Comparison of ENCODE assay signal across 10 mouse cellular contexts in genomic region chr13:113699415-113699873, GRCm38 (mm10). TPM values are rescaled to one million over a fixed set of nuclear protein-coding genes. Genes with fewer than 3 reads are reported as not detected.
A peak's percentile ranks its signal among the peaks of the same experiment; 100 is the strongest.
DNase-seq lines count a peak whose midpoint lies in the region; ATAC-seq and TF ChIP-seq lines count a peak whose summit lies in the region.
"Had no signal": no experiment of that assay in that cellular context is flagged by ENCODE, and none has a peak within 500 bp of the region (broad histone marks: within the 10 kb centered on the region; RNA-seq: fewer than 3 reads in every experiment).

No protein-coding gene starts in this region.

- H3K9me3 ChIP-seq in intestine, embryonic 16.5 days (ENCODE audit: control insufficient read depth, low read length) = no peaks in the 10 kb centered on the region
- H3K9me3 ChIP-seq in intestine, postnatal 0 days (ENCODE audit: control insufficient read depth) = no peaks in the 10 kb centered on the region
- H3K9me3 ChIP-seq in midbrain, embryonic 15.5 days = no peaks in the 10 kb centered on the region

- no peaks in the 10 kb centered on the region for H3K4me1 ChIP-seq in intestine, embryonic 16.5 days (ENCODE audit: control insufficient read depth, insufficient read depth, low read length)
- no peaks in the 10 kb centered on the region for H3K4me1 ChIP-seq in intestine, postnatal 0 days (replicated peaks; ENCODE audit: control insufficient read depth, insufficient read depth, low read length)
- peaks cover 14% of the 10 kb centered on the region; the same call in 1 of the 2 replicates for H3K4me1 ChIP-seq in midbrain, embryonic 15.5 days

- H3K27ac ChIP-seq in intestine, embryonic 16.5 days (ENCODE audit: low read length) = no peak overlapping the region
- no peak overlapping the region for H3K27ac ChIP-seq in intestine, postnatal 0 days (ENCODE audit: low read depth, low read length)
- 0 out of 2 replicates have a peak overlapping the region, but pooled peaks have one; percentile 1 for H3K27ac ChIP-seq in midbrain, embryonic 15.5 days

- no peak for TF ChIP-seq CTCF in intestine, postnatal 0 days (IDR thresholded peaks at IDR 0.05; ENCODE audit: low read depth)

- 0 out of 2 replicates have a peak, but pooled peaks have one; percentile 42 for ATAC-seq in intestine, embryonic 16.5 days
- ATAC-seq in intestine, postnatal 0 days = no peak
- ATAC-seq in common myeloid progenitor, adult 5-6 weeks (replicated peaks; ENCODE audit: low read depth, poor library complexity, severe bottlenecking) = peak; percentile 73
- peak; percentile 64 for ATAC-seq in midbrain, embryonic 15.5 days (replicated peaks)

- DNase-seq in left cerebral cortex, postnatal 36 days (ENCODE audit: low spot score in 2 of 2) = peak; percentile 13 to 36
- DNase-seq in adrenal gland, postnatal 36 days = no peak
- no peak for DNase-seq in urinary bladder, postnatal 25 days (ENCODE audit: low spot score)
- DNase-seq in ovary, adult 18-20 months (ENCODE audit: low spot score) = no peak
- DNase-seq: heart, postnatal 36 days had no signal

- no peak overlapping the region for H3K4me3 ChIP-seq in intestine, embryonic 16.5 days (ENCODE audit: low read length)
- no peak overlapping the region for H3K4me3 ChIP-seq in intestine, postnatal 0 days (ENCODE audit: low read depth, low read length)
- H3K4me3 ChIP-seq in midbrain, embryonic 15.5 days = no peak overlapping the region
- H3K4me3 ChIP-seq: myocyte had no signal

- intact Hi-C loops in left cerebral cortex, postnatal 36 days (cut with DNase I) = no loop called here

- no peak overlapping the region for H3K9ac ChIP-seq in intestine, embryonic 16.5 days (ENCODE audit: low read depth, low read length)
- no peak overlapping the region for H3K9ac ChIP-seq in intestine, postnatal 0 days (ENCODE audit: low read depth, low read length)
- no peak overlapping the region for H3K9ac ChIP-seq in midbrain, embryonic 15.5 days

- WGBS in intestine, embryonic 16.5 days = 53% methylated on average over 11 of the region's 11 CpGs
- 51% methylated on average over 11 of the region's 11 CpGs for WGBS in intestine, postnatal 0 days
- 25% methylated on average over 11 of the region's 11 CpGs for WGBS in midbrain, embryonic 15.5 days

- H3K4me2 ChIP-seq in intestine, embryonic 16.5 days (ENCODE audit: low read depth, low read length) = no peak overlapping the region
- H3K4me2 ChIP-seq in intestine, postnatal 0 days (replicated peaks; ENCODE audit: low read depth) = no peak overlapping the region
- peak overlapping the region; percentile 27 for H3K4me2 ChIP-seq in midbrain, embryonic 15.5 days

- H3K36me3 ChIP-seq in intestine, embryonic 16.5 days (ENCODE audit: control insufficient read depth, insufficient read depth, low read length) = no peaks in the 10 kb centered on the region
- no peaks in the 10 kb centered on the region for H3K36me3 ChIP-seq in intestine, postnatal 0 days (ENCODE audit: control insufficient read depth, insufficient read depth)
- H3K36me3 ChIP-seq in midbrain, embryonic 15.5 days (replicated peaks) = no peaks in the 10 kb centered on the region

- no peaks in the 10 kb centered on the region for H3K27me3 ChIP-seq in intestine, embryonic 16.5 days (replicated peaks; ENCODE audit: control insufficient read depth, insufficient read depth, low read length)
- H3K27me3 ChIP-seq in intestine, postnatal 0 days (replicated peaks; ENCODE audit: control insufficient read depth, insufficient read depth, low read length) = no peaks in the 10 kb centered on the region
- H3K27me3 ChIP-seq in midbrain, embryonic 15.5 days (replicated peaks) = no peaks in the 10 kb centered on the region

RNA-seq across cellular contexts. Expression of gene Hspb3, which starts 36.0 kb away (rescaled TPM):
- polyA plus RNA-seq in intestine, embryonic 16.5 days (2015; fragmentation: Nextera tagmentation; extraction: Ambion mirVana) = not detected in 2 replicates
- polyA plus RNA-seq in intestine, postnatal 0 days (2015; fragmentation: Nextera tagmentation; extraction: Ambion mirVana) = 0.25 TPM in 1 of 2 replicates, not detected in the other
- total RNA-seq in common myeloid progenitor, adult 5-6 weeks (2017) = not detected in 2 replicates
- total RNA-seq in left cerebral cortex, postnatal 36 days (2021) = 1 to 10 TPM; 9.1 to 9.6 TPM
- 0.46 TPM in 1 of 2 replicates, not detected in the other for polyA plus RNA-seq in midbrain, embryonic 15.5 days (2015; fragmentation: Nextera tagmentation; extraction: Ambion mirVana)
- total RNA-seq in adrenal gland, postnatal 36 days (2021) = not detected

Comparison
In these comparisons a context has a peak if more than half of its experiments do, and no peak if none do; other contexts are left out.
1. DNase-seq: peak in left cerebral cortex, postnatal 36 days (2 of 2); none in adrenal gland, postnatal 36 days (0 of 2), urinary bladder, postnatal 25 days (single experiment) and ovary, adult 18-20 months (single experiment).
2. RNA of gene Hspb3, which starts 36.0 kb away (total RNA-seq): 9.1 to 9.6 TPM in left cerebral cortex, postnatal 36 days; not detected in common myeloid progenitor, adult 5-6 weeks and not detected in adrenal gland, postnatal 36 days; every median in the first group is over 10 times any median in the second.